Mouse (Mus musculus) olfactory bulb, adult 2 months (tissue): Measurements from ENCODE around the gene Asb2. TPM values are rescaled to one million over a fixed set of nuclear protein-coding genes. Genes with fewer than 3 reads are reported as not detected.

Source experiments
- H3K27ac ChIP-seq: fragments of 200-500 bp; 2 replicates; pipeline ENCODE4 v1.5.1; 2012; ENCODE audit warnings: low read depth, low read length; ENCODE audit not compliant: insufficient read depth
- H3K4me1 ChIP-seq: fragments of 200-500 bp; 2 replicates; pipeline ENCODE4 v1.6.1; 2012; ENCODE audit warnings: low read length; ENCODE audit not compliant: control insufficient read depth, insufficient read depth
- H3K4me3 ChIP-seq: fragments of 200-500 bp; 2 replicates; pipeline ENCODE4 v1.5.1; 2012; ENCODE audit warnings: mild to moderate bottlenecking, low read depth, low read length, moderate library complexity; ENCODE audit not compliant: insufficient read depth
- CTCF ChIP-seq: fragments of 200-500 bp; IDR thresholded peaks from 2 replicates; pipeline ENCODE4 v1.5.1; 2012; ENCODE audit warnings: low read depth, mild to moderate bottlenecking, low read length, moderate library complexity; ENCODE audit not compliant: insufficient read depth
- POLR2A ChIP-seq: fragments of 200-500 bp; IDR thresholded peaks from 2 replicates; pipeline ENCODE4 v1.6.1; 2012; ENCODE audit warnings: mild to moderate bottlenecking, low read depth, low read length, moderate library complexity; ENCODE audit not compliant: insufficient read depth
- WGBS: fragments of 180-500 bp; shearing (Covaris S2); methylation state at CpG from one replicate; pipeline ENCODE4 v1.1.7; 2018; 5-methylcytosine and 5-hydroxymethylcytosine counted together
- polyA plus RNA-seq: library from polyadenylated mRNA; stranded (reverse); fragments of >200 nt; gene quantifications from 2 replicates; pipeline ENCODE4 v1.2.4, GENCODE M21; 2012; ENCODE audit warnings: low replicate concordance; ENCODE audit not compliant: missing spikeins, insufficient read depth, insufficient read length

Asb2 gene
- not detected in 2 replicates for polyA plus RNA-seq

DNA sequence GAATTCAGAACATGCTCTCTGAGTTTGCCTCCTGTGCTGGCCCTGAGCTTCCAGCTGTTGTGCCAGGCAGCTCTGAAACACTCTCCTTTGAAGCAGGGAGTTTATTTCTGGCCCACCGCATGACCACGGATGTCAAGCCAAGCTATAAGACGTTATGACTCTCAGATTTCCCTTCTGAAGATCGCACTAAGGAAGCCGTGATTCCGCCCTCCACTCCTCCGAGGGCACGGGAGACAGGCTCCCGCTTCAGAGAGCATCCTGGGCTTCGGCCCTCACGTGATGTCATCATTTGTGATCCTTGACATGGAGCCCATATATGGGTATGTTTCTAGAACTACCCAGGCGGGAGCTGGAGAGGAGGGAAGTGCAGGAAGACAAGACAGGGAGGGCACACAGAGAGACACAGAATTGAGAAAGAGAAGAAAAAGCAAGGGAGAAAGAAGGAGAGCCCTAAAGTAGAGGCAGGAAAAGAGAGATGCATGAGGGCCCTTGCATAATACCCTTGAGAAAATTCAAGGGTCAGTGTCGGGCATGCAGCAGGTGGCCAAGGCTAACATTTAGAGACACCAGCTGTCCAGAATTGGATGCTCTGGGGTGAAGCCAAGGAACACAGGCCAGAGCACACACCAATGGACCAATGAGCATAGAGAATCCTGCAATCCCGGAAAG lies at the start of gene Asb2:
TSS of gene Asb2 (minus strand) at position 256 of the 669 bp plus-strand sequence.
- peaks cover 22% of the 10 kb centered on the region for H3K4me1 ChIP-seq
- H3K4me3 ChIP-seq, result no peak within 1 kb of the TSS
- no peak within 1 kb of the TSS for H3K27ac ChIP-seq
- WGBS, result 70% methylated on average over 14 of the region's 14 CpGs
- TF ChIP-seq POLR2A (no peak), CTCF (no peak)

DNA sequence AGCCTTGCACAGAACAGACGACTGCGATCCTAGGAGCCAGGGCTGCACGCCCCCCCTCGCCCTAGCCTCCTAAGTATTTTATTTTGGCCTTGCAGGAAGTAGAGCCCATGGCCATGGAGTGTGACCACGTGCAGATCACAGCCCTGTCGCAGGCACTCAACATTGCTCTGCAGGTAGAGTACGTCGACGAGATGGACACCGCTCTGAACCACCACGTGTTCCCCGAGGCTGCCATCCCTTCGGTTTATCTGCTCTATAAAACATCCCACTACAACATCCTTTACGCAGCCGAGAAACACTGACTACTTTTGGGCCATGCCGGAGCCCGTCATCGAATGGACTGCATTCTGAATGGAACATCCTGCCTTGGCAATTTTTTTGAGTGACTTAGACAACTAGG lies 48.3 kb upstream of the Asb2 start:
- Histone ChIP-seq H3K4me3 (no peak overlapping the region), H3K27ac (no peak overlapping the region), H3K4me1 (no peaks in the 10 kb centered on the region)
- TF ChIP-seq CTCF (no peak), POLR2A (no peak)
- WGBS, result 87% methylated on average over 18 of the region's 18 CpGs

DNA sequence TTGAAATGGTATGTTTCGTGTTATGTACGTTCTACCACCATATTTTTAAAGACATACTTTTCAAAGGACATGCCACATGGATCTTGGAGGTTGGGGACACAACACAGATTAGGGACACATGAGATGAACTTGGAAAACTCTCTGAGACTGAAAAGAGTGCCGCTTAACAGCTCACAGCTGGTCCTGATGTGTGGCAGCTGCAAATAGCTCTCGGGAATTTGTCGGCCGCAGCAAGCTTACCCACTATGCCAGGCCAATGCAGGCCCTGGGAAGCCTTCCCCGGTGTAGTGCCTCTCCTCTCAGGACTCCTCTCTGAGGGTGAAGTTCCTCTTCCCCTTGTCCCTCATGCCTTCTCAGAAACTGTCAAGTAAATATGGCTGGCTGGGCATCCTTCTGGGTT lies 41.0 kb upstream of the Asb2 start:
- TF ChIP-seq CTCF (no peak), POLR2A (no peak)

DNA sequence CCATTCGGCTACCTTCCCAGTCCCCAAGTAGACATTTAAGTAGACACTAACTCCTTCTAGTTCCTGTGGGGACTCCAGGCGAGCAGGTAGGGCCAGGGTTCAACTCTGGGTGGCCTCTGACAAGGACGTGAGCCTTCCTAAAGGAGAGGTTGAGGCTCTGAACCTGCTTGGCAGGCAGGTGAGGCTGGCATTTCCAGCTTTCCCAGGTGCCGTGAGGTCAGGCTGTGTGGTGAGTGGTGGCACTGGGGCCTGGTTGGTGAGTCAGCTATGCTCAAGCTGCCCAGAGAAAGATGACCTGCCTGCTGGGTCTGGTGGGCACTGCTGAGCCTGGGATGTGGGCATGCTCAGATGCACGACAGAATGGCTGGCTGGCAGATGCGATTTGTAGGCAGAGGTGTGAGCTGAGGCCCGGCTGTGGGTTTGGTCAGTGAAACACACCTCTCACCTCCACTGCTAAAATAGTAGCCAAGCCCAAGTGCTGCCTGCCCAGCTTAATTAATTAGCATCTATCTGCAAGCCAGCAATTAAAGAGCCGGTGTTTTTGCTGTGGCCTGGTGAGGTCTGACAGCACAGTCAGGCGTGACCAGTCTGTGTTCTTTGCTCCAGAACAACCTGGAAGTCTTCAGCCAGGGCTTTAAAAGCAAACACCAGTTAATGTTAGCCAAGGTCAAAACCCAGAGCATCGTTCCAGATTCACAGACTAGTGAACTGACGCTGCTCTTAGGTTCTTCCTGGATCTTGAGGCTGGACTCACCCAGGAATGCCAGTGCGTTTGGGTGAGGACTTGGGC lies 39.9 kb upstream of the Asb2 start:
- Histone ChIP-seq H3K27ac (no peak overlapping the region), H3K4me1 (peaks cover 10% of the 10 kb centered on the region), H3K4me3 (no peak overlapping the region)
- WGBS, result 84% methylated on average over 12 of the region's 12 CpGs
- TF ChIP-seq CTCF (no peak), POLR2A (no peak)

More for the DNA sequence above, 41.0 kb upstream of the Asb2 start:
- Histone ChIP-seq H3K4me1 (peaks cover 3% of the 10 kb centered on the region; the same call in 1 of the 2 replicates), H3K4me3 (no peak overlapping the region), H3K27ac (no peak overlapping the region)
- 84% methylated on average over 7 of the region's 7 CpGs for WGBS

DNA sequence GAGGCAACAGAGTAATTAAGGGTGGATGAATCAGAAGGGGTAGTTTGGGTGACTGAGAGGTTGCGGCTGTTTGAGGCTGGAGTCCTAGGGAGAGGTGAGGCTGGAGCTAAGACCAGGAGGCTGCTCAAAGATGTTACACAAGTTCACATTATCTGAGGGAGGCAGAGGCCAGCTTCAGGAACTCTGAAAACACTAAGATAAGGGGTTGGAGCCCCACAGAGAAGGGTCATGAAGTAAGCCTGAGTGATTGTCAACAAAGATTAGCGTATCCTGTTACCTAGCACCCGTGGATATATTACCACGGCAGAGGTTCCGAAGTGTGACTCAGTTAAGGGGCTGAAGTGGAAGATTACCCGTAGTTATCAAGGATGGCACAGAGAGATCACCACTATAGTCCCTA lies 37.7 kb upstream of the Asb2 start:
- Histone ChIP-seq H3K27ac (no peak overlapping the region), H3K4me1 (peaks cover 24% of the 10 kb centered on the region), H3K4me3 (no peak overlapping the region)
- TF ChIP-seq POLR2A, result no peak
- no peak for TF ChIP-seq CTCF
- WGBS, result 86% methylated on average over 6 of the region's 6 CpGs

- no peak overlapping the region for H3K27ac ChIP-seq
- TF ChIP-seq CTCF, result no peak
- no peak for TF ChIP-seq POLR2A
Measured at GRCm38 (mm10) chr12:103391098-103391497, 35.3 kb upstream of the Asb2 start.

GRCm38 (mm10) chr12:103389982-103390381 lies 34.2 kb upstream of the Asb2 start:
- H3K4me1 ChIP-seq, result peaks cover 21% of the 10 kb centered on the region
- H3K27ac ChIP-seq, result no peak overlapping the region
- no peak overlapping the region for H3K4me3 ChIP-seq
- 58% methylated on average over 4 of the region's 4 CpGs for WGBS
- TF ChIP-seq CTCF (no peak), POLR2A (no peak)

More at GRCm38 (mm10) chr12:103391098-103391497, 35.3 kb upstream of the Asb2 start:
- Histone ChIP-seq H3K4me3 (no peak overlapping the region), H3K4me1 (peaks cover 24% of the 10 kb centered on the region)
- 85% methylated on average over 7 of the region's 7 CpGs for whole genome bisulfite sequencing

GRCm38 (mm10) chr12:103389348-103389727 lies 33.5 kb upstream of the Asb2 start:
- WGBS, result 57% methylated on average over 2 of the region's 2 CpGs
- no peak overlapping the region for H3K27ac ChIP-seq
- H3K4me3 ChIP-seq, result peak overlapping the region; percentile 88

More at GRCm38 (mm10) chr12:103389348-103389727, 33.5 kb upstream of the Asb2 start:
- TF ChIP-seq CTCF (no peak), POLR2A (no peak)
- H3K4me1 ChIP-seq, result peaks cover 21% of the 10 kb centered on the region
